Mouse (Mus musculus) heart, embryonic 10.5 days (tissue): ENCODE data around the gene Rbm20. TPM values are rescaled to one million over a fixed set of nuclear protein-coding genes. Genes with fewer than 3 reads are reported as not detected.
A peak's percentile ranks its signal among the peaks of the same experiment; 100 is the strongest.

ENCODE experiments used
- DNase-seq: peaks from one replicate; pipeline ENCODE4 v3.0.0-alpha.2; 2017; ENCODE audit warnings: low spot score
- H3K27ac ChIP-seq: fragments of 300-500 bp; sonication (generic); 2 replicates; pipeline ENCODE4 v1.5.1; 2016; ENCODE audit warnings: mild to moderate bottlenecking
- H3K27me3 ChIP-seq: fragments of 300-500 bp; sonication (generic); 2 replicates; pipeline ENCODE4 v1.6.1; 2016; ENCODE audit warnings: mild to moderate bottlenecking; ENCODE audit not compliant: poor library complexity, insufficient read depth, severe bottlenecking
- H3K36me3 ChIP-seq: fragments of 300-500 bp; sonication (generic); 2 replicates; pipeline ENCODE4 v1.6.1; 2016; ENCODE audit warnings: mild to moderate bottlenecking, moderate library complexity
- H3K4me1 ChIP-seq: fragments of 300-500 bp; sonication (generic); 2 replicates; pipeline ENCODE4 v1.6.1; 2016; ENCODE audit warnings: mild to moderate bottlenecking
- H3K4me3 ChIP-seq: fragments of 300-500 bp; sonication (generic); 2 replicates; pipeline ENCODE4 v1.5.1; 2016; ENCODE audit warnings: mild to moderate bottlenecking, moderate library complexity
- H3K9me3 ChIP-seq: fragments of 300-500 bp; sonication (generic); 2 replicates; pipeline ENCODE4 v1.6.1; 2016; ENCODE audit warnings: mild to moderate bottlenecking, moderate library complexity
- WGBS: fragments of 180-500 bp; shearing (Covaris S2); methylation state at CpG from one replicate; pipeline ENCODE4 v1.1.7; 2016; 5-methylcytosine and 5-hydroxymethylcytosine counted together
- polyA plus RNA-seq: library from polyadenylated mRNA; unstranded; fragments of >200 nt; fragmentation: Nextera tagmentation; extraction: Ambion mirVana; gene quantifications from 2 replicates; pipeline ENCODE4 v1.2.1, GENCODE M21; 2016

Gene Rbm20
- polyA plus RNA-seq, 1 experiment from 2014 or later, result 18.3 TPM

DNA sequence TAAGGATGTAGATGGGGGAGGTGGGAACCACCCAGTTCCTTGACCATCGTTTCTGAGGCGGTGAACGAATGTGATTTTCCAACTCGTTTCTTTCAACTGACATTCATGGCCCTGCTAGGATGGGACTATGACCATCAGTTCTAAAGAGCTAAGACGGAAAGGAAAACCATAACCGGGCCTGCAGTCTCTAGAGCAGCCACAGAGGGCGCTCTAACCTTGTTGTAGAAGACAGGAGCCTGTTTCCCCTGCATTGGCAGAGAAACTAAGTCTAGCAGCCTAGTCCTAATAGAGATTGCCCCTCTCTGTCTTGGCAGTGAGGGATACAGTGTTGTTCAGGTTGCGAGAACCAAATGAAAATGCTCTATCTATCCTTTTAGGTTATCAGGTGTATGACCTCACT, 164.8 kb downstream of the Rbm20 start:
- Histone ChIP-seq H3K36me3 (peaks cover 75% of the 10 kb centered on the region), H3K27ac (no peak overlapping the region), H3K4me1 (peaks cover 11% of the 10 kb centered on the region), H3K9me3 (no peaks in the 10 kb centered on the region), H3K27me3 (no peaks in the 10 kb centered on the region), H3K4me3 (no peak overlapping the region)
- no peak for DNase-seq
- 67% methylated on average over 8 of the region's 8 CpGs for WGBS

DNA sequence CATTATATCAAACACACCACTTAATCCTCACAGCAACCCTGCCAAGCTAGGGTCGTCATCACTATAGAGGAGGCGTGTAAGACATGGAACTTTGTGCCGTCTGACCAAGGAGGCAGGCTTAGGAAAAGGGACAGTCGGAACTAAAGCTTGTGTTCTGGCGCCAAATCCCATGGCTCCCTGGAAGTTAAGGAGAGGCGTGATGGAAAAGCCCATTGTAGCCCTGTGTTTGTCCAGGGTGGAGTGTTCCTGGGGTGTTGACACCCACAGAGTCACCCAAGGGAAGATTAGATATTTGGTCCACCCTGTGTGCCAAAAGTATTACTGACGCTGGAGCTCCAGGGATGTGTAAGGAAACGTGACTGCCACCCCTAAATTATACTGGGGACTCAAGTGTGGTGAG, 166.9 kb downstream of the Rbm20 start:
- H3K27ac ChIP-seq, result no peak overlapping the region
- H3K4me1 ChIP-seq, result peaks cover 19% of the 10 kb centered on the region
- no peaks in the 10 kb centered on the region for H3K9me3 ChIP-seq
- H3K27me3 ChIP-seq, result no peaks in the 10 kb centered on the region
- no peak for DNase-seq
- no peak overlapping the region for H3K4me3 ChIP-seq
- H3K36me3 ChIP-seq, result peaks cover 79% of the 10 kb centered on the region
- WGBS, result 79% methylated on average over 8 of the region's 8 CpGs

DNA sequence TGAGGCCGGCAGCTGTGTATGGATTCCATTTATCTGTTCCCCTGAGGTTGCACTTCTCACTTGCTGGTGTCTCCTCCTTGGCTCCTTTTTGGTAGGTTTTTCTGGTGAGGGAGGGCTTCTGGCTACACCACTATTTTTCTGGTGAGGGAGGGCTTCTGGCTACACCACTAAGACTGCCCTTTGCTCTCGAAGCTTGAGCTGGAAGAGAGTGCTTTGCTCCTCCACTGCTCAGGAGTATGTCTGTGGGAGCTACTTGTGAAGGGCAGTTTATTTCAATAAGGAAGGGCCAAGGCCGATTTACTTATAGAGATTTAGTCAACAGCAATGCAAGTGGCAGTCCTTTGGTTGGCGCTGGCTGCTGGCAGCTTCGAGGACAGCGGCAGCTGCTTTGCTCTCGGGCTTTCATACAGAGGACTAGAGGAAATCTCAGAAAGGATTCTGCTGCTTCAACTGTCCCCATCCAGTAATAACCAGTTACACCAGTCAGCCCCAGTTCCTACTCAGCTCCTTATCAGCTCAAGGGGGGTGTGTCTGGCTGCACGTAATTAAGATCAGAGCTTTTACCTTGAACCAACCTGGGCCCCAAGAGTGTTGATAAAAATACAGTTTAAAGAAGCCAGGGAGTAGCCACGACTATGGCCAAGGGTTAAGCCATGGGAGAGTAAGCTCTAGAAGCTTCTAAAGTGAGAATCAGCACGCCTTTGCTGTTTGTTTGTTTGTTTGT, 171.3 kb downstream of the Rbm20 start:
- peaks cover 47% of the 10 kb centered on the region for H3K4me1 ChIP-seq
- no peak overlapping the region for H3K27ac ChIP-seq
- peaks cover 78% of the 10 kb centered on the region for H3K36me3 ChIP-seq
- DNase-seq, result no peak
- no peaks in the 10 kb centered on the region for H3K27me3 ChIP-seq
- H3K4me3 ChIP-seq, result no peak overlapping the region
- 76% methylated on average over 10 of the region's 10 CpGs for WGBS
- no peaks in the 10 kb centered on the region for H3K9me3 ChIP-seq

DNA sequence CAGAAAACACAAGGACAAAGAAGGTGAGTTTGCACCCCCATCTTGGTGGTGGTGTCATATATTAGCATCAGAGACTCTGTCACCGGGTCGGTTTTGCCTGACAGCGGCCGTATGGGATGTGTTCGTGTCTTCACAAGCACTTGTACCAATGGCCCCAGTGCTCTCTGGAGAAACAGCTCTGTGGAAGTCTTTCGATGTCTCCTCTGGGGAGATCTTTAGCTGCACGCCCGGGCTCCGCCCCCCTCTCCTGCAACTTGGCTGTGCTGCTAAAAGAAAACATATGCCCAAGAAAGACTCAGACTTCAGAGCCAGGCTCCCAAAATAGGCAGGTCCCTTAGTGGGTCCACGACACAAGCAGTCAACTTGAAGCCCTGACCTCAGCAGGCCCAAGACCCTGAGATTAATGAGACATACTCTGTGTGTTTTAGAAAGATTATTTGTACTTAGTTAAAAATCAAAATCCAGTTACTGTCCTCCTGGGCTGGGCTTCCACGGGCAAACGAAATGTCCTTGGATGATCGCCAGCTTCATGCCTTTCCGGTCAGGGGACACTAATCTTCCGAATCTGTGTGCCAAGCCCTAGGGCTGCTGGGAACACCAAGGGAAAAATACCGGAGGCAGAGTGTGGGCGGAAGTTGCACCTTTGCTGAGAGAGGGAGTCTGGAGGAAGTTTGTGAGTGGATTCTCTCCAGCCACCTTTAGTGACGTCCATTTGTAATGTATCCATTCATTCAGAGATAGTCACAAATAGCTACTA, 173.2 kb downstream of the Rbm20 start:
- Histone ChIP-seq H3K27me3 (no peaks in the 10 kb centered on the region), H3K4me1 (peaks cover 47% of the 10 kb centered on the region), H3K9me3 (no peaks in the 10 kb centered on the region), H3K36me3 (peaks cover 72% of the 10 kb centered on the region), H3K4me3 (no peak overlapping the region), H3K27ac (peak overlapping the region; percentile 53; the same call in 1 of the 2 replicates)
- DNase-seq, result no peak
- WGBS, result 55% methylated on average over 18 of the region's 18 CpGs

DNA sequence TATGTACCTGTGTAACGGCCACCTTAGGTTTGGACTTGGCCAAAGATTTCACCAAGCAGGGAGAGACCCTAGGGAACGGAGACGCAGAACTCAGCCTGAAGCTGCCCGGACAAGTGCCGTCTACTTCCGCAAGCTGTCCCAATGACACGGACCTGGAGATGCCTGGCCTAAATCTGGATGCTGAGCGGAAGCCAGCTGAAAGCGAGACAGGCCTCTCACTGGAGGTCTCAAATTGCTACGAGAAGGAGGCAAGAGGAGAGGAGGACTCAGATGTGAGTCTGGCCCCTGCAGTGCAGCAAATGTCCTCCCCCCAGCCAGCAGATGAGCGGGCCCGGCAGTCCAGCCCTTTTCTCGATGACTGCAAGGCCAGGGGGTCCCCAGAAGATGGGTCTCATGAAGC, 174.2 kb downstream of the Rbm20 start:
- 81% methylated on average over 13 of the region's 13 CpGs for WGBS
- peaks cover 67% of the 10 kb centered on the region for H3K36me3 ChIP-seq
- H3K27me3 ChIP-seq, result no peaks in the 10 kb centered on the region
- H3K9me3 ChIP-seq, result no peaks in the 10 kb centered on the region
- peaks cover 45% of the 10 kb centered on the region for H3K4me1 ChIP-seq
- DNase-seq, result no peak
- H3K4me3 ChIP-seq, result no peak overlapping the region
- peak overlapping the region; percentile 29; the same call in 1 of the 2 replicates for H3K27ac ChIP-seq

DNA sequence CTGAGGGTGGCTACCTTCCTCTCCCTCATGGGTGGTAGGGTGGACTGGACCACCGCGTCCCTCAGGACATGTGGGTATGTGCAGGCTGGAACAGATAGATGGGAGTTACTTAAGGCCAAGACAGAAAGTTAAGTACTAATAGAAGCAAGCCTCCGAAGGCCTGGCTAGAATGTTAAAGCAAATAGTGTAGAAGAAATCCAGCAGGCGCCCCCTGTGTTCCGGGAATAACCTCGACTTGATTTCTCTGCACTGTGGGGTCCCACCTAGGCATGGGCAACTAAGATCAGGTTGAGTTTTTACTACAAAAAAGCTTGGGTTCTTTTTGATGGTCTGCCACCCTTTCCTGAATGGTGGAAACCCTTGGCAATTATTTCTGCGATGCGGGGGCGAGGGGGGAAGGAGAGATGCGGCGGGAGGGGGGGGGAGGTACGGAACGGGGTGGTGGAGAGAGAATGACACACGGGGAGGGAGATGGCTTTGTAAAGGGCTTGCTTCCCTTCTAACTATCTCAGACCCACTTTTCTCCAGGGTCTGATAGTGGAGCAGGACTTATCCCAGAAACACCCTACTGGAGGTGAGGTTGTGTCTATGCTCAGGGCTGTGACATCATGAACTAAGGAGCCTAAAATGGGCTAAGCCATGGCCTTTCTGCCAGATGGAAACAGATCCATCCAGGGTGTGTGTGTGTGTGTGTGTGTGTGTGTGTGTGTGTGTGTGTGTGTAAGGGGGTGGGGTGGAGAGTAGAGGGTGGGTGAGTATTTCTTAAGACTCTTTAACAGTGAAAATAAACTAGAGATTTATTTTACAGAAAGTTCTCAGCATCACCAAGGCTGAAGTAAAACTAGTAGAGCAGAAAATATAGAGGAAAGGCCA, 175.0 kb downstream of the Rbm20 start:
- no peak for DNase-seq
- Histone ChIP-seq H3K9me3 (no peaks in the 10 kb centered on the region), H3K27me3 (no peaks in the 10 kb centered on the region), H3K4me3 (no peak overlapping the region), H3K36me3 (peaks cover 60% of the 10 kb centered on the region), H3K4me1 (peaks cover 43% of the 10 kb centered on the region), H3K27ac (peak overlapping the region; percentile 29; the same call in 1 of the 2 replicates)
- WGBS, result 85% methylated on average over 14 of the region's 14 CpGs

DNA sequence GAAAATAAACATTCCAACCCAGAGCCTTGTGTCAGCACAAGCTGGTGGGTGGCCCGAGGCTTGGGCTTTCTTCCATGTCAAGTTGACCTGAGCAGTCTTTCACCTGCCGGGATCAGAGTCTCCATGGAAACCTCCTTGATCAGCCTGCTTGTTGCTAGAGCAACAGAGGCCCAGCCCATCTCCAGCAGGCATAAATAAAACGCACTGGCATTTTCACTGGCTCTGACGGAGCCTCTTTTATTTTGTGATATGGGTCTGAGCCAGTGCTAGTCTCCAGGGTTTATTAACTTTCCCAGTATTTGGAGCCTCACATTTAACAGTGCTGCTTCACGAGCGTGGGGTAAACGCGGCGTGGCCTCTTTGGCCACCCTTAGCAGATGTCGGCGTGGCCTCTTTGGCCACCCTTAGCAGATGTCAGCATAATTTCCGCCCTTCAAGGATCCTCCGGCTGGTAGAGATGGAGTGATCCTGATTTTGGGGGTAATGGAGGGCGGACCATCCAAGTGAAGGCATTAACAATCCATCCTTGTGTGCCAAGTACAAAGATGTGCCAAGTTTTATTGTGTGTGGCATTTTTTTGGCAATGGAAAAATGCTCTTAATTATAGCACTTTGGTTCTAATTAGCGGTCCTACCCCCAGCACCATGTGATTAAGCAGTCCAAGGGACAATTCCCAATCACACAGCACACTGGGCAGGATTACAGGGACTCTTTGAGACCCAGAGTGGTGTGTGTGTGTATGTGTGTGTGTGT, 175.8 kb downstream of the Rbm20 start:
- no peak overlapping the region for H3K4me3 ChIP-seq
- H3K36me3 ChIP-seq, result peaks cover 59% of the 10 kb centered on the region
- no peak overlapping the region for H3K27ac ChIP-seq
- DNase-seq, result no peak
- H3K27me3 ChIP-seq, result no peaks in the 10 kb centered on the region
- H3K4me1 ChIP-seq, result peaks cover 51% of the 10 kb centered on the region
- no peaks in the 10 kb centered on the region for H3K9me3 ChIP-seq
- WGBS, result 74% methylated on average over 15 of the region's 15 CpGs

DNA sequence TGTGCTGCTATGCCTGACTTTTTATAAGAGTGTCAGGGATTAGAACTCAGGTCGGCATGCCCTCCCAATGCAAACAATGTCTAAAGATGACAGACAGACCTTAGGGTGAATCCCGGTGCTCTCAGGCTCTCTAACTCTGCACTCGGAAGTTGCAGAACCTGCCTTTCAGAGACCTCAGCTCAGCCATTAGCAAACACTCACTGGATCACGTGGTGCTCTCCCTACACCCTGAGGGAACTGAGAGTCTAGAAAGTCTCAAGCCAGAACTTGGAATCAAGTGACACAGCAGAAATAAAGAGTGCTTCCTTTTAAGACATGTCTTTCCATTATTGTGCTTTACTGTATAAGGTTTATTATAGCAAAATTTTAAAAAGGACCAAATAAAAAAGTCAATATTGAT, 177.9 kb downstream of the Rbm20 start:
- peaks cover 59% of the 10 kb centered on the region for H3K4me1 ChIP-seq
- no peak overlapping the region for H3K4me3 ChIP-seq
- peaks cover 56% of the 10 kb centered on the region for H3K36me3 ChIP-seq
- H3K27ac ChIP-seq, result no peak overlapping the region
- 73% methylated on average over 4 of the region's 4 CpGs for WGBS
- H3K9me3 ChIP-seq, result no peaks in the 10 kb centered on the region
- no peak for DNase-seq
- H3K27me3 ChIP-seq, result no peaks in the 10 kb centered on the region

DNA sequence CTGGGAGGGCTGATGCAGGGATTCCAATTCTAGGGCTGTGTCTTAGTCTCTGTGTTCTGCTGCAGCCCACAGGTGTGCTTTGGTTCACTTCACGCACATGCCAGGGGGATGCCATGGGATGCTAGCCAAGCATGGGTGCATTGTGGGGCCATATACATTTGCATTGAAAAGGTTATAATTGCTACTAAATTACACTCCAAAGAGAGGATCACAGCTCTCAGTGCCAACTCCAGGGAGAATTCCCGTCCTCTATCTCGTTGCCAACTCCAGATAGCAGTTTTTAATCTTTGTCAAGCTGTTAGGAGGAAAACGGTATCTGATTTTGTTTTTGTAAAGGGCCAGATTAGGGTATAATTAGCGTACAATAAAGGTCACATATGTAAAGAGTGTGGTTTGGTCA, 178.7 kb downstream of the Rbm20 start:
- Histone ChIP-seq H3K9me3 (no peaks in the 10 kb centered on the region), H3K4me1 (peaks cover 51% of the 10 kb centered on the region), H3K36me3 (peaks cover 54% of the 10 kb centered on the region), H3K27me3 (no peaks in the 10 kb centered on the region), H3K27ac (no peak overlapping the region), H3K4me3 (no peak overlapping the region)
- no peak for DNase-seq
- 87% methylated on average over 5 of the region's 5 CpGs for WGBS

DNA sequence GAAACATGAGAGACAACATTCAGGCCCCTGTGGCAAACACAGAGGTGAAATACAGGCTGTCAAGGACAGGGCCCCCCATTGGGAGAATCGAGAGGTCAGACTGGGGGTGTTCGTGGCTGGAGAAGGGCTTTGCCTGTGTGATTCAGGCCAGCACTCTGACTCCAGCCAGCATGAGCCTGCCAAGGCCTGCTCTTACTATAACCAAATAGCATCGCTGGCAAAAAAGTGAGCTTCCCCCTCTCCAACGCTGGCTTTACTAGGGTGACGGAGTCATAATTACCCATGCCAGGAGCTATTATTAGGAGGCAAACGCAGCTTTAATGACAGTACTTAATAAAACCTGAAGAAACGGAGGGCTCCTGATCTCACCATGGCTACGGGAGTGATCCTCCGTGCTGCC, 179.7 kb downstream of the Rbm20 start:
- Histone ChIP-seq H3K27me3 (no peaks in the 10 kb centered on the region), H3K27ac (no peak overlapping the region), H3K4me1 (peaks cover 44% of the 10 kb centered on the region), H3K9me3 (no peaks in the 10 kb centered on the region), H3K36me3 (peaks cover 54% of the 10 kb centered on the region), H3K4me3 (no peak overlapping the region)
- WGBS, result 83% methylated on average over 9 of the region's 9 CpGs
- no peak for DNase-seq

DNA sequence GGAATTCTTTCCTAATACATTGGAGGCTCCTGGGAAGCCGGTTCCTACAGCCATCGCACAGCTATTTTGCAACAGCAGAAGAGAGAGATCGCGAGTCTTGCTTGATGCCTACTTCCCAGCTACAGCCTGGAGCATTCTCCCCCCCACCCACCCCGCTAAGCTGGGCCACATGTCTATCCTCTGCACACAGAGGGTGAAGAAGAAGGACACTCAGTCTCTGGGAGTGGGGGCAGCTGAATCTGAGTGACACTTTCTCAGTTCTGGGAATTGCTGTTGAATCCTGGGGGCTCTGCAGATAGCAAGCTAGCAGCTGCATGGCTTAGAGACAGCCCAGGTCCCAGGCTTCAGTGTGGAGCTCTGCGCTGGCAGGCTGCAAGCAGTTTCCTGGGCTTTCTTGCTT, 180.9 kb downstream of the Rbm20 start:
- H3K4me3 ChIP-seq, result no peak overlapping the region
- DNase-seq, result no peak
- WGBS, result 83% methylated on average over 6 of the region's 6 CpGs
- H3K27me3 ChIP-seq, result no peaks in the 10 kb centered on the region
- H3K4me1 ChIP-seq, result peaks cover 39% of the 10 kb centered on the region
- H3K9me3 ChIP-seq, result no peaks in the 10 kb centered on the region
- H3K36me3 ChIP-seq, result peaks cover 58% of the 10 kb centered on the region
- H3K27ac ChIP-seq, result 0 out of 2 replicates have a peak overlapping the region, but pooled peaks have one; percentile 7

DNA sequence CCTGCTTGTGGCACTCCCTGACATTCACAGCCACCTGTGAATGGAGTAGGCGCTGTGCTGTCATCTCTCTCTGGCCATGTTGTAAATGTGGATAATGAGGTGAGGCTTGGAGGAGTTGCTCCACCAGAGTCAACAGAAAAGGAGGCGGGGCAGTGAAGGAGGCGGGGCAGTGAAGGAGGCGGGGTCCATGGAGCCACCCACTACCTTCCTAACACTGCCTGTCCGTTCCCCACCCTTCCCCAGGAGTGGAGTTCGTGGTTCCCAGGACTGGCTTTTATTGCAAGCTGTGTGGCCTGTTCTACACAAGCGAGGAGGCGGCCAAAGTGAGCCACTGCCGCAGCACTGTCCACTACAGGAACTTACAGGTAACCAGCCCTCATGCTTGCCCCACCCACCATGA, 182.0 kb downstream of the Rbm20 start:
- WGBS, result 35% methylated on average over 9 of the region's 9 CpGs
- DNase-seq, result peak; percentile 80
- Histone ChIP-seq H3K9me3 (no peaks in the 10 kb centered on the region), H3K4me3 (no peak overlapping the region), H3K27ac (no peak overlapping the region), H3K27me3 (no peaks in the 10 kb centered on the region), H3K36me3 (peaks cover 59% of the 10 kb centered on the region), H3K4me1 (peaks cover 37% of the 10 kb centered on the region)
